Mouse (Mus musculus) thymus, adult 2 months (tissue): Measurements from ENCODE around the gene Txnl4b. TPM values are rescaled to one million over a fixed set of nuclear protein-coding genes. Genes with fewer than 3 reads are reported as not detected.

ENCODE experiments used
- DNase-seq: peaks from one replicate; pipeline ENCODE4 v3.0.0; 2021
- H3K27ac ChIP-seq: fragments of 200-500 bp; 2 replicates; pipeline ENCODE4 v1.5.1; 2012; ENCODE audit warnings: low read length, control low read depth; ENCODE audit not compliant: control insufficient read depth, insufficient read depth
- H3K27me3 ChIP-seq: fragments of 200-500 bp; 2 replicates; pipeline ENCODE4 v1.6.1; 2012; ENCODE audit warnings: mild to moderate bottlenecking, low read length, moderate library complexity, mixed read lengths; ENCODE audit not compliant: control insufficient read depth, insufficient read depth
- H3K36me3 ChIP-seq: fragments of 200-500 bp; 2 replicates; pipeline ENCODE4 v1.6.1; 2012; ENCODE audit warnings: mild to moderate bottlenecking, low read length, moderate library complexity; ENCODE audit not compliant: control insufficient read depth, insufficient read depth
- H3K4me1 ChIP-seq: fragments of 200-500 bp; replicated peaks from 2 replicates; pipeline ENCODE4 v1.6.1; 2012; ENCODE audit warnings: low read length; ENCODE audit not compliant: control insufficient read depth, insufficient read depth
- H3K4me3 ChIP-seq: fragments of 200-500 bp; 2 replicates; pipeline ENCODE4 v1.5.1; 2012; ENCODE audit warnings: mild to moderate bottlenecking, low read length, control low read depth, moderate library complexity; ENCODE audit not compliant: control insufficient read depth, insufficient read depth
- CTCF ChIP-seq: fragments of 200-500 bp; IDR thresholded peaks from 2 replicates; pipeline ENCODE4 v1.5.1; 2012; ENCODE audit warnings: mild to moderate bottlenecking, control low read depth, low read length, moderate library complexity, borderline replicate concordance; ENCODE audit not compliant: control insufficient read depth, poor library complexity, insufficient read depth; ENCODE audit errors: extremely low read depth
- POLR2A ChIP-seq: fragments of 200-500 bp; IDR thresholded peaks from 2 replicates; pipeline ENCODE4 v1.6.1; 2012; ENCODE audit warnings: mild to moderate bottlenecking, low read length, control low read depth, moderate library complexity; ENCODE audit not compliant: control insufficient read depth, poor library complexity, insufficient read depth; ENCODE audit errors: extremely low read depth
- WGBS: fragments of 180-500 bp; shearing (Covaris S2); methylation state at CpG from one replicate; pipeline ENCODE4 v1.1.7; 2018; 5-methylcytosine and 5-hydroxymethylcytosine counted together
- polyA plus RNA-seq: library from polyadenylated mRNA; depleted of rRNA; stranded (reverse); fragments of >200 nt; gene quantifications from 2 replicates; pipeline ENCODE4 v1.2.3, GENCODE M21; 2012

Txnl4b gene
- polyA plus RNA-seq, 1 experiment = 8.0 TPM

GRCm38 (mm10) chr8:109591367-109591766 lies 25.7 kb downstream of the Txnl4b start:
- Histone ChIP-seq H3K36me3 (no peaks in the 10 kb centered on the region), H3K4me1 (no peaks in the 10 kb centered on the region), H3K4me3 (no peak overlapping the region), H3K27ac (no peak overlapping the region), H3K27me3 (no peaks in the 10 kb centered on the region)
- DNase-seq = no peak
- TF ChIP-seq POLR2A (no peak), CTCF (no peak)
- 91% methylated on average over 3 of the region's 3 CpGs for WGBS

DNA sequence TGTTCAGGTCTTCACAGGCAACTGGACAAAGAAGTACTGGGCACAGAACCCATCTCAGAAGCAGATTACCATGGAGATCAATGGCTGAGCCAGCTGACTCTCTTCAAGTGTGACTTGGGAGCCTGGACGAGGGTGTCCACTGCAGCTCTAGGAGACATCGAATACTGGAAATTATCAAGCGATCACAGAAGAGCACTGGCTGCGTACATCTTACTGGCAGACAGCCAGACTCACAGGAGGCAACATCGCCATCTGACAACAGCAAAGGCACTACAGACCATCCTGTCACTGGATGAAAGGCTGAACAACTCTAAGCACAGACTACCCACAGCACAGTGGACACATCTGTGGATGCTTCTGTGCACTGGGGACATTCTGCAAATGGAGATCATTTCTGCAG lies 26.5 kb downstream of the Txnl4b start:
- DNase-seq = no peak
- Histone ChIP-seq H3K36me3 (no peaks in the 10 kb centered on the region), H3K4me3 (no peak overlapping the region), H3K4me1 (no peaks in the 10 kb centered on the region), H3K27ac (no peak overlapping the region), H3K27me3 (no peaks in the 10 kb centered on the region)
- WGBS = 94% methylated on average over 5 of the region's 5 CpGs
- TF ChIP-seq CTCF (no peak), POLR2A (no peak)

GRCm38 (mm10) chr8:109593117-109593788 lies 27.6 kb downstream of the Txnl4b start:
- no peaks in the 10 kb centered on the region for H3K36me3 ChIP-seq
- no peaks in the 10 kb centered on the region for H3K4me1 ChIP-seq
- H3K4me3 ChIP-seq = no peak overlapping the region
- 83% methylated on average over 6 of the region's 6 CpGs for WGBS
- H3K27me3 ChIP-seq = no peaks in the 10 kb centered on the region
- TF ChIP-seq POLR2A (no peak), CTCF (no peak)
- no peak overlapping the region for H3K27ac ChIP-seq
- peak; percentile 34 for DNase-seq

- peak; percentile 60 for DNase-seq
- Histone ChIP-seq H3K36me3 (no peaks in the 10 kb centered on the region), H3K4me3 (no peak overlapping the region), H3K27me3 (no peaks in the 10 kb centered on the region), H3K4me1 (no peaks in the 10 kb centered on the region), H3K27ac (no peak overlapping the region)
- 53% methylated on average over 8 of the region's 8 CpGs for WGBS
- TF ChIP-seq CTCF = peak; percentile 89
- TF ChIP-seq POLR2A = no peak
Measured at GRCm38 (mm10) chr8:109595854-109596253, 30.2 kb downstream of the Txnl4b start.

- peaks cover 8% of the 10 kb centered on the region for H3K4me1 ChIP-seq
- H3K4me3 ChIP-seq = no peak overlapping the region
- no peak for DNase-seq
- TF ChIP-seq POLR2A (no peak), CTCF (no peak)
- H3K27me3 ChIP-seq = no peaks in the 10 kb centered on the region
- 94% methylated on average over 2 of the region's 2 CpGs for WGBS
- no peak overlapping the region for H3K27ac ChIP-seq
- no peaks in the 10 kb centered on the region for H3K36me3 ChIP-seq
Measured at GRCm38 (mm10) chr8:109606725-109607124, 41.0 kb downstream of the Txnl4b start.

DNA sequence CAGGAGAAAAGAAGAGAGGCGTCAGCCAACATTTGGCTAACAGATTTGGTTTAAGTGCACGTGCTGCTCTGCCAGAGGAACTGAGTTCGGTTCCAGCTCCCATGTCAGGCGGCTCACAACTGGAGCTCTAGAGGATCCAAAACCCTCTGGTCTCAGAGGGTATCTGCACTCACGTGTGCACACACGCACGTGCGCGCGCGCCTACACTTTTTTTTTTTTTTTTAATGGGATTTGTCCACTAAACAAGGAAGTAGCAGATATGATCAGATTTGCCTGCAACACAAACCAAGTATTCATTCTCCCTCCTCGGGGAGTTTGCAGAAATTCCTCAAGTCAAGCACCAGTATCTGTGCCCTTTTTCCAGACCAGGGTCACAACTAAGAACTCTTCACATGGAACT lies 42.0 kb downstream of the Txnl4b start:
- no peaks in the 10 kb centered on the region for H3K27me3 ChIP-seq
- DNase-seq = no peak
- H3K4me1 ChIP-seq = peaks cover 8% of the 10 kb centered on the region
- H3K36me3 ChIP-seq = no peaks in the 10 kb centered on the region
- WGBS = 21% methylated on average over 12 of the region's 12 CpGs
- TF ChIP-seq CTCF (no peak), POLR2A (no peak)
- H3K4me3 ChIP-seq = peak overlapping the region; percentile 45; the same call in 1 of the 2 replicates
- no peak overlapping the region for H3K27ac ChIP-seq

DNA sequence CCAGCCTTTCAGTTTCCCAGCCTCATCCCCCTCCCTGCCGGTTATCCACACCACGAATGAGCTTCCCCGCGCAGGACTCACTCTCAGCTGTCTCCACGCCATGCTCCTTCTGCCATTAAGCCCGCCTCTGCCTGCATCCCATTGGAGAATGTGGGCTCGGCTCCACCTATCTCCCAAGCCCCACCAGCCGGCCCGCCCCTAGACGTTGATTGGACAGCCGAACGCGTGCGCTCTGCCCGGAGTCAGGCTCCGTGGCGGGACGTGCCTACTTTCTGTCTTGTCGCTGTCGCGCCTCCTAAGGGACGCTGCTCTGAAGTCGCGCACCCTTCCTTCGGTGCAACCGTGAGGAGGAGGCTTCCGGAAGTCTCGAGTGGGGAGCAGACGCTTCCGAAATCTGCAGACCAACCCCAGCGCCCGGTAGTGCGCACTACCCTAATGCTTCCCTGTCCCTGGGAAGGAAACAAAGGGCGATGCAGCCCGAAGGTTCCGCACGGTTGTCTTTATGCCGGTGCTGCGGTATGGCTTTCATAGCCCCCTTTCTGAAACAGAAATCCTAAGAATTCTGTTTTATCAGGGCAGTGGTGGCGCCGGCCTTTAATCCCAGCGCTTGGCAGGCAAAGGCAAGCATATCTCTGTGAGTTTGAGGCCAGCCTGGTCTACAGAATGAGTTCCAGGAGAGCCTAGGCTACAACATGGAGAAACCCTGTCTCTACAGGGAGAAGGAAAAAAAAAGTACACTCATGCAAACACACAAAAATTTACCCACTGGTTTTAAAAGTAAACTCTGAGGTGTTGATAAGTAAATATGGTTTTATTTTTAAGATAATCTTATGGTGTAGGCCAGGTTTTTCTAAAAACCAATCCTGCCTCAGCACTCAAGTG lies 42.8 kb downstream of the Txnl4b start, which contains the start of gene Dhodh:
TSS of gene Dhodh (minus strand) at position 403 of the 882 bp plus-strand sequence.
- peak within 1 kb of the TSS; percentile 45 for H3K4me3 ChIP-seq
- WGBS = under 1% methylated on average over 42 of the region's 42 CpGs
- DNase-seq = peak; percentile 97
- no peaks in the 10 kb centered on the region for H3K27me3 ChIP-seq
- TF ChIP-seq CTCF = peak; percentile 55; the same call in 1 of the 2 replicates
- peak; percentile 81 for TF ChIP-seq POLR2A
- peaks cover 8% of the 10 kb centered on the region for H3K4me1 ChIP-seq
- no peaks in the 10 kb centered on the region for H3K36me3 ChIP-seq
- peak within 1 kb of the TSS; percentile 86 for H3K27ac ChIP-seq
